Mouse (Mus musculus) heart, embryonic 10.5 days (tissue): ENCODE data around the gene Tpst1. TPM values are rescaled to one million over a fixed set of nuclear protein-coding genes. Genes with fewer than 3 reads are reported as not detected.
"Not testable (repeated sequence)": the region's sequence is repeated elsewhere in the genome, so short reads cannot be mapped to it uniquely, and the experiment has no call there.

Source experiments
- DNase-seq: peaks from one replicate; pipeline ENCODE4 v3.0.0-alpha.2; 2017; ENCODE audit warnings: low spot score
- H3K27ac ChIP-seq: fragments of 300-500 bp; sonication (generic); 2 replicates; pipeline ENCODE4 v1.5.1; 2016; ENCODE audit warnings: mild to moderate bottlenecking
- H3K27me3 ChIP-seq: fragments of 300-500 bp; sonication (generic); 2 replicates; pipeline ENCODE4 v1.6.1; 2016; ENCODE audit warnings: mild to moderate bottlenecking; ENCODE audit not compliant: poor library complexity, insufficient read depth, severe bottlenecking
- H3K36me3 ChIP-seq: fragments of 300-500 bp; sonication (generic); 2 replicates; pipeline ENCODE4 v1.6.1; 2016; ENCODE audit warnings: mild to moderate bottlenecking, moderate library complexity
- H3K4me1 ChIP-seq: fragments of 300-500 bp; sonication (generic); 2 replicates; pipeline ENCODE4 v1.6.1; 2016; ENCODE audit warnings: mild to moderate bottlenecking
- H3K4me3 ChIP-seq: fragments of 300-500 bp; sonication (generic); 2 replicates; pipeline ENCODE4 v1.5.1; 2016; ENCODE audit warnings: mild to moderate bottlenecking, moderate library complexity
- H3K9me3 ChIP-seq: fragments of 300-500 bp; sonication (generic); 2 replicates; pipeline ENCODE4 v1.6.1; 2016; ENCODE audit warnings: mild to moderate bottlenecking, moderate library complexity
- WGBS: fragments of 180-500 bp; shearing (Covaris S2); methylation state at CpG from one replicate; pipeline ENCODE4 v1.1.7; 2016; 5-methylcytosine and 5-hydroxymethylcytosine counted together
- polyA plus RNA-seq: library from polyadenylated mRNA; unstranded; fragments of >200 nt; fragmentation: Nextera tagmentation; extraction: Ambion mirVana; gene quantifications from 2 replicates; pipeline ENCODE4 v1.2.1, GENCODE M21; 2016

Gene Tpst1
- 27.2 and 44.6 TPM in 2 replicates for polyA plus RNA-seq

GRCm38 (mm10) chr5:130073026-130073425 is at the start of gene Tpst1:
Tpst1 (plus strand) TSS chr5:130073326.
- Histone ChIP-seq H3K36me3 (no peaks in the 10 kb centered on the region), H3K4me1 (no peaks in the 10 kb centered on the region), H3K4me3 (no peak within 1 kb of the TSS), H3K27ac (no peak within 1 kb of the TSS), H3K27me3 (peaks cover 28% of the 10 kb centered on the region; the same call in 1 of the 2 replicates), H3K9me3 (0 out of 2 replicates have a peak, but pooled peaks cover 3% of the 10 kb centered on the region)
- 86% methylated on average over 6 of the region's 6 CpGs for WGBS
- DNase-seq, result no peak

GRCm38 (mm10) chr5:130023767-130024539 is 49.2 kb upstream of the Tpst1 start:
- DNase-seq, result peak; percentile 94
- peaks cover 29% of the 10 kb centered on the region for H3K4me1 ChIP-seq

GRCm38 (mm10) chr5:130027134-130027533 is 46.0 kb upstream of the Tpst1 start:
- DNase-seq, result no peak
- no peaks in the 10 kb centered on the region for H3K9me3 ChIP-seq
- WGBS, result 65% methylated on average over 5 of the region's 5 CpGs
- no peaks in the 10 kb centered on the region for H3K36me3 ChIP-seq
- peaks cover 14% of the 10 kb centered on the region for H3K4me1 ChIP-seq
- H3K4me3 ChIP-seq, result no peak overlapping the region
- H3K27me3 ChIP-seq, result no peaks in the 10 kb centered on the region
- H3K27ac ChIP-seq, result no peak overlapping the region

More at GRCm38 (mm10) chr5:130023767-130024539, 49.2 kb upstream of the Tpst1 start:
- no peaks in the 10 kb centered on the region for H3K36me3 ChIP-seq
- under 1% methylated on average over 32 of the region's 32 CpGs for WGBS
- no peaks in the 10 kb centered on the region for H3K27me3 ChIP-seq
- peak overlapping the region; percentile 75 for H3K4me3 ChIP-seq
- H3K9me3 ChIP-seq, result no peaks in the 10 kb centered on the region
- H3K27ac ChIP-seq, result peak overlapping the region; percentile 82

GRCm38 (mm10) chr5:130027696-130028095 is 45.4 kb upstream of the Tpst1 start:
- H3K9me3 ChIP-seq, result no peaks in the 10 kb centered on the region
- H3K27me3 ChIP-seq, result no peaks in the 10 kb centered on the region
- no peak overlapping the region for H3K27ac ChIP-seq
- no peaks in the 10 kb centered on the region for H3K36me3 ChIP-seq
- peaks cover 14% of the 10 kb centered on the region for H3K4me1 ChIP-seq
- H3K4me3 ChIP-seq, result no peak overlapping the region
- WGBS, result 86% methylated on average over 7 of the region's 7 CpGs
- no peak for DNase-seq

GRCm38 (mm10) chr5:130029142-130029897 is 43.8 kb upstream of the Tpst1 start, which contains the start of the genes Asl and Crcp:
Asl (minus strand) TSS chr5:130029247.
Crcp (plus strand) TSS chr5:130029290.
- 1% methylated on average over 51 of the region's 51 CpGs for WGBS
- Histone ChIP-seq H3K4me1 (peaks cover 8% of the 10 kb centered on the region; the same call in 1 of the 2 replicates), H3K27ac (peak within 1 kb of the TSS; percentile 96), H3K27me3 (no peaks in the 10 kb centered on the region), H3K9me3 (no peaks in the 10 kb centered on the region), H3K36me3 (no peaks in the 10 kb centered on the region), H3K4me3 (peak within 1 kb of the TSS; percentile 88)
- DNase-seq, result peak; percentile 91

- Histone ChIP-seq H3K36me3 (peaks cover 11% of the 10 kb centered on the region), H3K9me3 (no peaks in the 10 kb centered on the region), H3K4me1 (peaks cover 6% of the 10 kb centered on the region; the same call in 1 of the 2 replicates), H3K4me3 (no peak overlapping the region), H3K27me3 (no peaks in the 10 kb centered on the region), H3K27ac (no peak overlapping the region)
- 91% methylated on average over 19 of the region's 19 CpGs for WGBS
- DNase-seq, result no peak
Measured at GRCm38 (mm10) chr5:130031410-130032390, 41.4 kb upstream of the Tpst1 start.

- no peak overlapping the region for H3K4me3 ChIP-seq
- DNase-seq, result no peak
- H3K4me1 ChIP-seq, result peaks cover 6% of the 10 kb centered on the region; the same call in 1 of the 2 replicates
- H3K36me3 ChIP-seq, result peaks cover 18% of the 10 kb centered on the region
- WGBS, result 56% methylated on average over 2 of the region's 2 CpGs
- H3K9me3 ChIP-seq, result no peaks in the 10 kb centered on the region
- H3K27me3 ChIP-seq, result no peaks in the 10 kb centered on the region
- H3K27ac ChIP-seq, result no peak overlapping the region
Measured at GRCm38 (mm10) chr5:130033869-130034268, 39.3 kb upstream of the Tpst1 start.

GRCm38 (mm10) chr5:130036300-130036699 is 36.8 kb upstream of the Tpst1 start:
- not testable (repeated sequence) for H3K4me3 ChIP-seq, H3K27ac ChIP-seq, DNase-seq, H3K9me3 ChIP-seq, H3K4me1 ChIP-seq
- 61% methylated on average over 2 of the region's 2 CpGs for WGBS
- H3K27me3 ChIP-seq, result peaks cover 15% of the 10 kb centered on the region; the same call in 1 of the 2 replicates
- H3K36me3 ChIP-seq, result peaks cover 36% of the 10 kb centered on the region

GRCm38 (mm10) chr5:130037752-130038455 is 35.2 kb upstream of the Tpst1 start:
- DNase-seq, result peak; percentile 89
- H3K4me1 ChIP-seq, result no peaks in the 10 kb centered on the region
- H3K36me3 ChIP-seq, result peaks cover 51% of the 10 kb centered on the region
- no peak overlapping the region for H3K27ac ChIP-seq
- no peak overlapping the region for H3K4me3 ChIP-seq
- 63% methylated on average over 19 of the region's 19 CpGs for WGBS
- peaks cover 24% of the 10 kb centered on the region; the same call in 1 of the 2 replicates for H3K27me3 ChIP-seq
- no peaks in the 10 kb centered on the region for H3K9me3 ChIP-seq

- no peak overlapping the region for H3K4me3 ChIP-seq
- no peaks in the 10 kb centered on the region for H3K9me3 ChIP-seq
- H3K27me3 ChIP-seq, result peaks cover 53% of the 10 kb centered on the region
- H3K27ac ChIP-seq, result no peak overlapping the region
- peaks cover 65% of the 10 kb centered on the region for H3K36me3 ChIP-seq
- no peaks in the 10 kb centered on the region for H3K4me1 ChIP-seq
- WGBS, result 94% methylated on average over 4 of the region's 4 CpGs
- no peak for DNase-seq
Measured at GRCm38 (mm10) chr5:130040797-130041196, 32.3 kb upstream of the Tpst1 start.

- 86% methylated on average over 4 of the region's 4 CpGs for WGBS
- 0 out of 2 replicates have a peak, but pooled peaks cover 3% of the 10 kb centered on the region for H3K4me1 ChIP-seq
- no peak overlapping the region for H3K27ac ChIP-seq
- no peak overlapping the region for H3K4me3 ChIP-seq
- H3K27me3 ChIP-seq, result peaks cover 56% of the 10 kb centered on the region
- no peaks in the 10 kb centered on the region for H3K9me3 ChIP-seq
- peaks cover 65% of the 10 kb centered on the region for H3K36me3 ChIP-seq
- no peak for DNase-seq
Measured at GRCm38 (mm10) chr5:130041262-130041661, 31.9 kb upstream of the Tpst1 start.
